Mouse (Mus musculus): ENCODE data around the gene Scmh1. TPM values are rescaled to one million over a fixed set of nuclear protein-coding genes. Genes with fewer than 3 reads are reported as not detected.
"Not testable (repeated sequence)": the region's sequence is repeated elsewhere in the genome, so short reads cannot be mapped to it uniquely, and the experiment has no call there.

The Scmh1 gene
- total and polyA plus RNA-seq, 2 experiments from 2014 or later, result 26.8 to 51.5 TPM

- Histone ChIP-seq H3K9me3 (replicated peaks; ENCODE audit: control insufficient read depth, low read length) (no peaks in the 10 kb centered on the region), H3K27me3 (ENCODE audit: control insufficient read depth, insufficient read depth, low read length) (no peaks in the 10 kb centered on the region), H3K36me3 (replicated peaks; ENCODE audit: control insufficient read depth, insufficient read depth, low read length) (no peaks in the 10 kb centered on the region), H3K4me3 (ENCODE audit: low read depth, low read length) (no peak overlapping the region), H3K4me1 (ENCODE audit: control insufficient read depth, insufficient read depth) (peaks cover 19% of the 10 kb centered on the region), H3K4me2 (ENCODE audit: low read depth, low read length) (no peak overlapping the region), H3K27ac (ENCODE audit: low read depth) (no peak overlapping the region), H3K9ac (replicated peaks; ENCODE audit: low read depth, low read length) (no peak overlapping the region)
- DNase-seq (ENCODE audit: low spot score) (no peak), ATAC-seq (ENCODE audit: insufficient read depth, low read depth) (no peak)
- TF ChIP-seq EP300 (IDR thresholded peaks at IDR 0.05; ENCODE audit: low read depth) (no peak), CTCF (IDR thresholded peaks at IDR 0.05; ENCODE audit: low read depth) (no peak)
- WGBS, result 75% methylated on average over 6 of the region's 6 CpGs
Observed at GRCm38 (mm10) chr4:120389546-120389945, 15.5 kb upstream of the Scmh1 start.

GRCm38 (mm10) chr4:120391591-120391990 is 13.5 kb upstream of the Scmh1 start:
- 54% methylated on average over 6 of the region's 6 CpGs for WGBS
- H3K9ac ChIP-seq (replicated peaks; ENCODE audit: low read depth, low read length), result no peak overlapping the region
- H3K27me3 ChIP-seq (ENCODE audit: control insufficient read depth, insufficient read depth, low read length), result no peaks in the 10 kb centered on the region
- H3K4me1 ChIP-seq (ENCODE audit: control insufficient read depth, insufficient read depth), result peaks cover 26% of the 10 kb centered on the region
- DNase-seq (ENCODE audit: low spot score), result no peak
- no peak overlapping the region for H3K4me2 ChIP-seq (ENCODE audit: low read depth, low read length)
- peak overlapping the region; percentile 85 for H3K27ac ChIP-seq (ENCODE audit: low read depth)
- H3K4me3 ChIP-seq (ENCODE audit: low read depth, low read length), result no peak overlapping the region
- ATAC-seq (ENCODE audit: insufficient read depth, low read depth), result no peak
- no peak for TF ChIP-seq EP300 (IDR thresholded peaks at IDR 0.05; ENCODE audit: low read depth)
- TF ChIP-seq CTCF (IDR thresholded peaks at IDR 0.05; ENCODE audit: low read depth), result no peak
- no peaks in the 10 kb centered on the region for H3K36me3 ChIP-seq (replicated peaks; ENCODE audit: control insufficient read depth, insufficient read depth, low read length)
- no peaks in the 10 kb centered on the region for H3K9me3 ChIP-seq (replicated peaks; ENCODE audit: control insufficient read depth, low read length)

DNA sequence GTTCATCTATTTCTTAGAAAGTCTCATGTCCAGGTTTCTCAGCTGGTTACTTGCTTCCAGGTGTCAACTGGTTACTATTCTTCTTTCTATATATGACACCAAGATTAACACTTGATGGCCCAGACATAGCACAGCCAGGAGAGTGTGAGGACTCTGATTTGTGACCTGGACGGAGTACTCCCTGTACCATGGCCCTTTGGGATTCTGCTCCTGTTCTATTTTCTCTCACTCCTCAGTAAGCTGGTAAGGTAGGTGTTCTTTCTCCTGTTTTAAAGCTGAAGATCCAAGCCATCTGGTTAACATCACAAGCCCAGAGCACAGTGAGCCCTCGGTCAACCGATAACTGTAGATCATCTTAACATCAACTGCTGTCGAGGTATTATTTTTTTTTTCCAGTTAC is 12.7 kb upstream of the Scmh1 start:
- Histone ChIP-seq H3K9me3 (replicated peaks; ENCODE audit: control insufficient read depth, low read length) (no peaks in the 10 kb centered on the region), H3K27me3 (ENCODE audit: control insufficient read depth, insufficient read depth, low read length) (no peaks in the 10 kb centered on the region), H3K4me3 (ENCODE audit: low read depth, low read length) (no peak overlapping the region), H3K36me3 (replicated peaks; ENCODE audit: control insufficient read depth, insufficient read depth, low read length) (no peaks in the 10 kb centered on the region), H3K4me1 (ENCODE audit: control insufficient read depth, insufficient read depth) (peaks cover 26% of the 10 kb centered on the region), H3K4me2 (ENCODE audit: low read depth, low read length) (no peak overlapping the region), H3K9ac (replicated peaks; ENCODE audit: low read depth, low read length) (no peak overlapping the region), H3K27ac (ENCODE audit: low read depth) (peak overlapping the region; percentile 85)
- TF ChIP-seq EP300 (IDR thresholded peaks at IDR 0.05; ENCODE audit: low read depth) (no peak), CTCF (IDR thresholded peaks at IDR 0.05; ENCODE audit: low read depth) (no peak)
- DNase-seq (ENCODE audit: low spot score), result no peak
- WGBS, result 25% methylated on average over 4 of the region's 4 CpGs
- ATAC-seq (ENCODE audit: insufficient read depth, low read depth), result peak; percentile 49; the same call in 1 of the 2 replicates

GRCm38 (mm10) chr4:120392748-120393147 is 12.3 kb upstream of the Scmh1 start:
- Histone ChIP-seq H3K9ac (replicated peaks; ENCODE audit: low read depth, low read length) (no peak overlapping the region), H3K4me3 (ENCODE audit: low read depth, low read length) (no peak overlapping the region), H3K4me1 (ENCODE audit: control insufficient read depth, insufficient read depth) (peaks cover 26% of the 10 kb centered on the region), H3K27me3 (ENCODE audit: control insufficient read depth, insufficient read depth, low read length) (no peaks in the 10 kb centered on the region), H3K9me3 (replicated peaks; ENCODE audit: control insufficient read depth, low read length) (no peaks in the 10 kb centered on the region), H3K4me2 (ENCODE audit: low read depth, low read length) (no peak overlapping the region), H3K27ac (ENCODE audit: low read depth) (peak overlapping the region; percentile 85), H3K36me3 (replicated peaks; ENCODE audit: control insufficient read depth, insufficient read depth, low read length) (no peaks in the 10 kb centered on the region)
- ATAC-seq (ENCODE audit: insufficient read depth, low read depth) (peak; percentile 86), DNase-seq (ENCODE audit: low spot score) (peak; percentile 84)
- TF ChIP-seq EP300 (IDR thresholded peaks at IDR 0.05; ENCODE audit: low read depth), result peak; percentile 68; the same call in 1 of the 2 replicates
- TF ChIP-seq CTCF (IDR thresholded peaks at IDR 0.05; ENCODE audit: low read depth), result no peak
- WGBS, result 13% methylated on average over 3 of the region's 3 CpGs

DNA sequence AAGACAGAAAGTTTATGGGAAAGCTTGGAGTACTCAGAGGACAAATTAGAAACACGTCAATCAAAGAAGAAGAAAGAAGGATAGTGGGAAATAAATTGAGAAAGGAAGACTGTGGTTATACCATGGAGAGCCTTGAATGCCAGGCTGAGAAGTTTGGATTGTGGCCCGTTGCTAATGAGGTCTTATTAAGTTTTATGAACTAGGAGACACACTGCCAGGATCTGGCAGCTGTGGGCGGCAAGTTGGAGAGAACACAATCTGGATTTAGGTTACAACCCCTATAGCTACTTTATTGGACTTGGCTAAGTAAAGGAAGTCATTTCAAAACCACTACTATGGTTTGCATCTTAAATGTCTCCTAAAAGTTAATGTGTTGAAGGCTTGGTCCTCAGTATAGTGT is 4.8 kb upstream of the Scmh1 start:
- DNase-seq (ENCODE audit: low spot score) (no peak), ATAC-seq (ENCODE audit: insufficient read depth, low read depth) (no peak)
- Histone ChIP-seq H3K36me3 (replicated peaks; ENCODE audit: control insufficient read depth, insufficient read depth, low read length) (no peaks in the 10 kb centered on the region), H3K27me3 (ENCODE audit: control insufficient read depth, insufficient read depth, low read length) (no peaks in the 10 kb centered on the region), H3K9ac (replicated peaks; ENCODE audit: low read depth, low read length) (no peak overlapping the region), H3K4me2 (ENCODE audit: low read depth, low read length) (no peak overlapping the region), H3K9me3 (replicated peaks; ENCODE audit: control insufficient read depth, low read length) (no peaks in the 10 kb centered on the region), H3K4me1 (ENCODE audit: control insufficient read depth, insufficient read depth) (peaks cover 5% of the 10 kb centered on the region; the same call in 1 of the 2 replicates), H3K27ac (ENCODE audit: low read depth) (no peak overlapping the region), H3K4me3 (ENCODE audit: low read depth, low read length) (no peak overlapping the region)
- TF ChIP-seq CTCF (IDR thresholded peaks at IDR 0.05; ENCODE audit: low read depth) (no peak), EP300 (IDR thresholded peaks at IDR 0.05; ENCODE audit: low read depth) (no peak)
- 84% methylated on average over 3 of the region's 3 CpGs for WGBS

DNA sequence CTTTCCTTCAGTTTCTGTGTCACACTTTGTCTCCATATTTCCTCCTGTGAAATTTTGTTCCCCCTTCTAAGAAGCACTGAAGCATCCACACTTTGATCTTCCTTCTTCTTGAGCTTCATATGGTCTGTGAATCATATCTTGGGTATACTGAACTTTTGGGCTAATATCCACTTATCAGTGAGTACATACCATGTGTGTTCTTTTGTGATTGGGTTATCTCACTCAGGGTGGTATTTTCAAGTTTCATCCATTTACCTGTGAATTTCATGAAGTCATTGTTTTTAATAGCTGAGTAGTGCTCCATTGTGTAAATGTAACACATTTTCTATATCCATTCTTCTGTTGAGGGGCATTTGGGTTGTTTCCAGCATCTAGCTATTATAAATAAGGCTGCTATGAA is 3.0 kb upstream of the Scmh1 start:
- H3K4me3 ChIP-seq (ENCODE audit: low read depth, low read length); H3K36me3 ChIP-seq (replicated peaks; ENCODE audit: control insufficient read depth, insufficient read depth, low read length); ATAC-seq (ENCODE audit: insufficient read depth, low read depth); H3K9ac ChIP-seq (replicated peaks; ENCODE audit: low read depth, low read length); H3K9me3 ChIP-seq (replicated peaks; ENCODE audit: control insufficient read depth, low read length); H3K4me2 ChIP-seq (ENCODE audit: low read depth, low read length); DNase-seq (ENCODE audit: low spot score); H3K27ac ChIP-seq (ENCODE audit: low read depth); H3K27me3 ChIP-seq (ENCODE audit: control insufficient read depth, insufficient read depth, low read length): not testable (repeated sequence)
- peaks cover 12% of the 10 kb centered on the region; the same call in 1 of the 2 replicates for H3K4me1 ChIP-seq (ENCODE audit: control insufficient read depth, insufficient read depth)
